Mouse (Mus musculus) adipocyte (in vitro differentiated cells): Measurements from ENCODE around the gene Gkap1.

ENCODE experiments used
- DNase-seq: peaks from one replicate; pipeline ENCODE4 v3.0.0-alpha.2; 2016; ENCODE audit warnings: low spot score

The Gkap1 gene

DNA sequence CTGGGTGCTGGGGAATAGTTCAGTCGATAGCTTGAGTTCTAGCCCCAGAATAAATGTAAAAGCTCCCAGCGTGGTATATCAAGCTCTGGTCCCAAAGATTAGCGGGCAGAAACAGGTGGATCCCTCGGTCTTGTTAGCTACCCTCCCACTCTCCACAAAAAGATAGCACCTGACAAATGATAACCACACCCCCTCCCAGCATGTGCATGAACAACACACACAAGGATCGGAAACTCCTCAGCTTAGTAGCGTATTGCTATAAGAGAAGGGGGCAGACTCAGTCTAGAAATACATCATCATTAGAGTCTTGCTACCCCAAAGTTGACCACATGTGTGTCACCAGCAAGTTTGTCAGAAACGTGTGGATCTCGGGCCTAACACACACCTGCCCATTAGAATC lies at the start of gene Gkap1:
Gkap1 (minus strand) TSS at position 101 of the 400 bp plus-strand sequence.
- DNase-seq, result no peak

- DNase-seq, result no peak
Measured at GRCm38 (mm10) chr13:58317768-58318167, 42.3 kb upstream of the Gkap1 start.

GRCm38 (mm10) chr13:58314991-58315390 lies 39.5 kb upstream of the Gkap1 start:
- DNase-seq, result peak; percentile 11

- DNase-seq, result no peak
Measured at GRCm38 (mm10) chr13:58313758-58314157, 38.3 kb upstream of the Gkap1 start.

DNA sequence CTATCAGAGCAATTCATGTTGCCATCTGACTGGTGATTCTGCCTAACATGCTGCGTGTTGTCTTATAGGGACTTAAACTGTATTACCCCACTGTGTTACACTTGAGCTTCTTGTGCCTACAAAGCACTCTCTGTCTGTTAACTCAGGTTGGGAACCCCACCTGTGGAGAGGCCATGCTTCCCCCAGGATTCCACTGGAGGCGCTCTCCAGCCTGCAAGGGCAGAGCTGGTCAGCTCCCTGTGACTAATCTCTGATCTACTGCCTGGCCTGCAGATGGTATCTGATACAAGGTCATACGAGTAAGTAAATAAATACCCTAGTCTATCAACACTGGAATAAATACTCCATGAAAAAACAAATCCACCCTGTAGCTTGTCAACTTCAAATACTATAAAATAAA lies 35.9 kb upstream of the Gkap1 start:
- no peak for DNase-seq

GRCm38 (mm10) chr13:58309499-58309898 lies 34.0 kb upstream of the Gkap1 start:
- DNase-seq, result no peak

- DNase-seq, result no peak
Measured at GRCm38 (mm10) chr13:58307453-58307852, 32.0 kb upstream of the Gkap1 start.

DNA sequence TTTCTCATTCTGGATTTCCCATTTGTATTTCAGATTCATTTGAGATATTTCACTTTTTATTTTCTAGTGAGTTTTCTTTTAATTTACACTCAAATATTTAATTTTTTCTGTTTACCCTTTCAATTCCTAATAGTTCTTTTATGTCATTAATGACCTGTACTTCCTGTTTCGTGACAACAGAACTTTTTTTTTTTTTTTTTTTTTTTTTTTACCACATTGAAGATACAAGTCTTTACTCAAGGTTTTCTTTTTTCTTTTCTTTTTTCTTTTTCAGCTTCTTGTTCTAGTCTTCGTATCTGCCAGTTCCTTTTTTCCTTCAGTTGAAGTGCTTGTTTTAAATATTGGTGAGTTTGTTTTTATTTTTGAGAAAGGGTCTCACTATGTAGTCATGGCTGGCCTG lies 29.7 kb upstream of the Gkap1 start:
- DNase-seq, result no peak

DNA sequence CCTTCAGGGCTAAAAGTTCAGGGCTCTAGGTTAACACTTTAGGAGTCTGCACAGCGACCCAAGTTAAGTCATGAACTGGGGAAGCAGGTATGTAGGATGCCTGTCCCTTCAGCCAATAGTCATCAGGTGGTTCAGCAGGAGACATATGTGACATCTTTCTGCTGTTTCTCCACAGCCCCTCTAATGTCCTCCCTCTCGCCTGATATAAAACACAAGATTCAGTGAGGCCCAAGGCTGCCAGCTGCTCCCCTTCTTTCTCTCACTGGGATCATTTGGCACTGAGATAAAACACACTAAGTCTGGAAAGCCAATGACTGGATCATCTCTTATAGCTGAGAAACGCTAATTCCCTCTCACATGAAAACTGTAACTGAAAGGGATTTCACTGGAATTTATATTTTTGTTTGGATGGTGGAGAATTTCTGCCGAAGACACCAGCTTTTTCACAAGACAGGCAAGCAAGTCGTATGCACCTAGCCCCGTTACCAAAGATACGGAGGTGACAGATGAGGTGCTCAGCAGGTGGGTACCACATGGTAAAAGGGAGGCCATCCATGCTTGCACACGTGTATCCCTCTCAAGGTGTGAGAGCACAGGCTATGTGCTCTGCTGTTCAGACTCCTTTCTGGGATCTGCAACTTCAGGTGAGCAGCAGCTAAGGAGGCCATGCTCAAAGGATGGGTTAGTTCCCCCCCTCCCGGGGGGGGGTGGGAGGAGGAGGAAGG lies 27.1 kb upstream of the Gkap1 start:
- DNase-seq, result no peak

- no peak for DNase-seq
Measured at GRCm38 (mm10) chr13:58301961-58302360, 26.5 kb upstream of the Gkap1 start.

GRCm38 (mm10) chr13:58298756-58299155 lies 23.3 kb upstream of the Gkap1 start:
- DNase-seq, result no peak

DNA sequence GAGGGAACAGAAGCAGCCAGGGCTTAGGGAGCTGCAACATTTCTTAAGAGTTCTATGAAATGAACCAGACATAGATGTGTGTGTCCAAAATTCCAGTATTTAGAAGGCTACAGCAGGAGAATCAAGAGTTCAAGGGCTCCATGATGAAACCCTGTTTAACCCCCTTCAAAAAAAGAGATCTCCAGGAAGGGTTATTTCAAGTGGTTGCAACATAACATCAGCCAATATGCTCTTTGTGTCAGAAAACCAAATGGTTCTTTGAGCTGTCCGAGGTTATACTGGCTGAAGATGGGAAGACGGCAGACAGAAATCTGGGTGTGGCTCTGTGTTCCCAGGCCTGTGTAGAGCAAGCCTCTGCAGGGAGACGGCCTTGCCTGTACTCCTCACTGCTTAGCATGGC lies 20.1 kb upstream of the Gkap1 start:
- peak; percentile 16 for DNase-seq

DNA sequence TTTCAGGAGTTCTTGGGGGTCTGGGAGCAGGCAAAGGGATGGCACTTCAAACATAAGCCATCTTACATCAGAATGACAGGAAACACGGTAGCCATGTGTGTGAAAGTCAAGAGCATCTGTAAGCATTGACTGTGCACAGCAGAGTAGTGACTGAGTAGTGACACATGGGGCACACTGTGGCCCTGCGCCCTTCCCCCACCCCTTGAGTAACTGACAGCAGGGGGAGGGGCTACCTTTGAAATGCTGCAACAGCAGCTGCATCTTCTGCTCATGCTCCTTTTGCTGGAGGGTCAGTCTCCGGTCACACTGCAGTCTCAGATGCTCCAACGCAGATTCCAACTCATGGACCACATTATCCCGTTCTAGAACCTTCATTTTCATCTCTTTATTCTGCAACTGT lies 17.3 kb upstream of the Gkap1 start:
- no peak for DNase-seq

- DNase-seq, result no peak
Measured at GRCm38 (mm10) chr13:58289308-58289707, 13.8 kb upstream of the Gkap1 start.

GRCm38 (mm10) chr13:58287822-58288221 lies 12.3 kb upstream of the Gkap1 start:
- peak; percentile 89 for DNase-seq

DNA sequence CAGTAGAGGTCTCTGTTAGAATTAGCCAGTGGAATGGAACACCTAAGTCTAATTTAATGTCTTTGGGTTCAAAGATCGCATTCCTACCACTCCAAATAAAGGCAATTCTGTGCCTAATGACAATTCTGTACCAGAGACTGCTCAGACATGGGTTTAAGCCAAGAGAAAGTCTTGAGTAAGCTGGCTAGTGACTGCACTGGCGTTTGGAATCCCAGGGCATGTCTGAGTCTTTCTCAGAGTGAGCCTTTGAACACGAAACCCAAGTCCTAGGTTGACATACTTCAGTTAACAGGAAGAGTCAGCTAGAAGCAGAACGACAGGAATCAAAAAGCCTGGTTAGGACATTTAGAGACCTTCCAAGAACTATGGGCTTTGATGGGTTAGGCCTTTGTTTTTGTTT lies 8.0 kb upstream of the Gkap1 start:
- peak; percentile 32 for DNase-seq

DNA sequence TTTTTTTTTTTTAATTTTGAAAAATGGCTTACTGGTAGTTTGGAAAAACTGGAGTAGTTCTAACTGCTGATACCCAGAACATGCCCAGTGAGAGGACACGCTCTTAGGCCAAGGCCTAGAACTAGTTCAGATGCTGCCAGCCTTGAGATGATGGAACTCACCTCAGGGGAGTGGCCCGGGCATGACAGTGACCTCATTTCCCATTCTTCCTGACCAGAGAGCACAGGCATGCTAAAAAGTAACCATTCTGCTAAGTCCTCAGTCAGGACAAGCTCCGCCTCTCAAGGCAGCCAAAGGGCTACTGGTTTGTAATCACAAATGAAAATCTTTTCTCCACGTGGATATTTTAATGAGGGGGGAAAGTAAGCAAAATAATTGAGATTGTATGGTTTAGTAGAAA lies 6.4 kb upstream of the Gkap1 start:
- no peak for DNase-seq

- DNase-seq, result no peak
Measured at GRCm38 (mm10) chr13:58280528-58280927, 5.0 kb upstream of the Gkap1 start.

DNA sequence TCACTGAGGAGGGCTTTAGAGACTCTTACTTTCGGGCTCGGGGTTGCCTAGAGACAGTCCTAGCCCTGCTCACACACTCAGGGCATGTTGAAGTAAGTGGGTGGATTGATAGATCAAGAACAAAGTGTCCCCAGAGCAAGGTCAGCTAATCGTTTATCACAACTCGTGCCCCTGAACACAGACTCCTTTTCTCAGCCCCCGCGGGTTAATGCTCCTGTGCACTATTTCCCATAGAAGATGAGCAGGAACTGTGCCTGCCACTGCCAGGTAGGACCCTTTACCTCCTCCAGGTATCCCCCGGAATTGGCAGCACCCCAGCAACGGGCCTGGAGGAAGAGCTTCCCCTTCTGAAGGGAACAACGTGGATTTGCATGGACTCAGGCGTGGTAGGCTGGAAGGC lies 757 bp upstream of the Gkap1 start:
- no peak for DNase-seq

DNA sequence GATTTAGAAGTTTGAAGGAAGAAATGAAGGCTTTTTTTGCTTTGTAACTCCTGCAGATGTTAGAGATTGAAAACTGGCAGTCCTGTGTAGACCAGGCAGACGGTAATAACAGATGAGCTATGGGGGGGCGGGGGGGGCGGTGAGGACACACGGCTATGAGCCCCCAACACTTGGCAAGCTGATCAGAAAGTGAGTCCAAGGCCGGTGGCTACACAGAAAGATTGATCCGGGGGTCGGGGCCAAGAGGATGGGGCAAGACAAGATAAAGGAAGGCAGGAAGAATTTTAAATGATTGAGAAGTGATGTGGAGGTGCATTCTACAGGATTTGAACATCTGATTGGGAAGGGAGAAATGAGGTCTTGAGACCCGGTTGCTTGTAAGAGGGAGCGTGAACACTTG lies 423 bp downstream of the Gkap1 start:
- DNase-seq, result no peak

DNA sequence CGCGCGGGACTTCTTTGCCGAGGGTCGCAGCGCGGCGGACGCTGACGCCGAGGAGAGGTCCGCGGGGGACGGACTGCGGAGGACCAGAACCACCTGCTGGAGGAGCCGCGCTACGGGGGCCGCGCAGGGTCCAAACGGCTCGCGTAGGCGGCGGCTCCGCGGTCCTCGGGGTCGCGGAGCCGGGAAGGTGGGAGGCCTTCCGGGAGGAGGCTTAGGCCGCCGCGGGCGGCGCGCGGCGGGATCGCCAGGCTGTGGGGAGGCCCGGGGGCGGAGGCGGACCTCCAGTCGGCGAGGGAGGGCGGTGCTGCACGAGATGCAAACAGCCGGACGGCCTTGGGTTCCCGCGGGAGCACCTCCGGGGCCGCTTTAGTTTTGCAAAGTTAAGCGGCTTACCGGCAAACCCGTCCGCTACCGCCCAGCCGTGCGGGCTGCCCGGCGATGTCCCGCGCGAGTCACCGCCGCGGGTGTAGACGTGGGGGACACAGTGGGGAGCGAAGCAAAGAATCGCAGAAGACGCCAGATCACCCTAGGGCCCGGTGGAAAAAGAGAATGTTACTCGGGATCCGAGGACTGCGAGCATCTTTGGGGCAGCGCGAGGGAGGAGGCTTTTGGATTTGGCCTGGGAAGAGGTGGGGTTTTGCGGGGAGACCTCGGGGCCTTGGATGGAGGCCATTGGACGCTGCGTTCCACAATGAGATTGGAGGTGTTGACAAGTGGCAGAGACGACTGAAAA lies 1.1 kb downstream of the Gkap1 start:
- DNase-seq, result peak; percentile 50

DNA sequence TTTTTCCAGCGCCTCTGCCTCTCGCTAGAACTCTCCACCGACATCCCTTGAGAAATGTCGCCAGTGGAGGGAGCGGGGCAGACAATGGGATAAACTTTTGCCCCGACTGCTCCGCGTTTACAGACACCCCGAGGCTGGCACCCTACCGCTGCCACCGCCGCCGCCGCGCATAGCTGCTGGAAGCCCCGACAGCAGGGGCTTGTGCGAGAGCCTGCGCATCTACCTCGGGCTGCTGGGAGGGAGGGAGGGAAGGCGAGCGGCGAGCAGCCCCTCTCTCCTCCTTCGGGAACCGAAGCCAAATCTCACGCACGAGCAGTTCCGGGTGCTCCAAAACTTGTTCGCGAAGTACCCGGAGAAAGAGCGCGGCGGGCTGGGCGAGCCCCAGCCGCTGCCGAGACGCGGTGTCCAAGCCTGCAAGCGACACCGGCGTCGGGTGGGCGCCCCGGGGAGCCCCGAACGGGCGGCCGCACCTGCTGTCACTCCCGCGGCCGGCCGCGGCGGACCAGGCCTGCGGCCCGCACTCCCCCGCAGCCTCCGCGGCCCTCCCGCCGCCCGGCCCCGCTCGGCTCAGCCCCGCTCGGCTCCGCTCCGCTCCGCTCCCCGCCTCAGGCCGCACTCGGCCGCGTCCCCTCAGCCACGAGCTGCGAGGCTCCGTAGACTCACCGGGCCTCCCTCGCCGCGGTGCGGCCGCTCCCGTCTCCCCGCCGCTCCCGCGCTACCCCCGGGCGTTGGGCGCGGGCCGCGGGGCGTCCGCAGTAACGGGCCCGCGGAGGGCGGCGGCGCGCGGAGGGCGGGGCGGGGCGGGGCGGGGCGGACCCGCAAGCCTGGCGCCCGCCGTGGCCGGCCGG lies 1.9 kb downstream of the Gkap1 start:
- no peak for DNase-seq

GRCm38 (mm10) chr13:58266864-58267263 lies 8.6 kb downstream of the Gkap1 start:
- DNase-seq, result no peak
